Mouse (Mus musculus) brain, embryonic 14.5 days (tissue): ENCODE measurements around the gene Cttnbp2.

Experiments used
- CTCF ChIP-seq: fragments of 200-500 bp; IDR thresholded peaks from 2 replicates; pipeline ENCODE4 v1.5.1; 2012; ENCODE audit warnings: inconsistent platforms, mild to moderate bottlenecking, moderate library complexity, borderline replicate concordance; ENCODE audit not compliant: insufficient read depth, insufficient read length; ENCODE audit errors: extremely low read depth
- POLR2A ChIP-seq: fragments of 200-500 bp; IDR thresholded peaks from 2 replicates; pipeline ENCODE4 v1.6.1; 2012; ENCODE audit warnings: mild to moderate bottlenecking, inconsistent platforms, borderline replicate concordance; ENCODE audit not compliant: poor library complexity, insufficient read depth, insufficient read length, severe bottlenecking; ENCODE audit errors: extremely low read depth

DNA sequence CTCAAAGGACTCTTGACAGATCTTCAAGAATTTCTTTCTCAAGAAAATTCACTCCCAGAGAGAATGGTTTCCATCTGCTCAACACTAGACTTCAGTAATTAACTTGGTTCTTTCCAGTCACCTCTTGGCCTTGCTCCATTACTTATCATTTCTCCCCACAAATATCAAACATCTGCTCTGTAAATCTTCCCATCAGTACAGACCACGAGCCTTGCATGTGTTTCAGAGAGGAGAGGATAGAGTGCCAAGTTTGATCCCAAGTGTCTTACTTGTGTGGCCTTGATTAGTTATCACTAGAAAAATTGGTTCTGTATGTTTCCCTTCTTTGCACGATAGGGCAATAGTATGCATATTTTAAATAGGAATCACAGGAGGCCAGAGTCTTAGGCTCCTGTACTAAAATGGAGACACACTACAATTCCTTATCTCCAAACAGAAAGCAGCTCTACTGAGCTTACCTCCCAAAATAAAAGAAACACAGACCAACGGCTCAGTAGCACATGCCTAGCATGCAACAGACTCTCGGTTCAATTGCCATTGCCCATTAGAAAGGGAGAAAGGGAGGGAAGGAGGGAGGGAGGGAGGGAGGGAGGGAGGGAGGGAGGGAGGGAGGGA is 73.6 kb downstream of the Cttnbp2 start:
- TF ChIP-seq CTCF (no peak), POLR2A (no peak)
